Mouse (Mus musculus) liver, postnatal 0 days (tissue): ENCODE data around the gene Myo3b. TPM values are rescaled to one million over a fixed set of nuclear protein-coding genes. Genes with fewer than 3 reads are reported as not detected.

ENCODE experiments used
- ATAC-seq: fragments of 200-750 bp; cut with Nextera tagmentation; 2 replicates; pipeline ENCODE4 v1.8.0; 2017; ENCODE audit warnings: mild to moderate bottlenecking, moderate library complexity
- DNase-seq: peaks from one replicate; pipeline ENCODE4 v3.0.0-alpha.2; 2016
- H3K27ac ChIP-seq: fragments of 300-500 bp; sonication (generic); 2 replicates; pipeline ENCODE4 v1.5.1; 2014; ENCODE audit warnings: antibody characterized with exemption, moderate library complexity, mild to moderate bottlenecking, low read depth
- H3K27me3 ChIP-seq: fragments of 300-500 bp; sonication (generic); 2 replicates; pipeline ENCODE4 v1.6.1; 2014; ENCODE audit warnings: low read length, control low read depth, mixed read lengths; ENCODE audit not compliant: insufficient read depth
- H3K36me3 ChIP-seq: fragments of 300-500 bp; sonication (generic); replicated peaks from 2 replicates; pipeline ENCODE4 v1.6.1; 2014; ENCODE audit warnings: mild to moderate bottlenecking, control low read depth, low read length, moderate library complexity, mixed read lengths; ENCODE audit not compliant: insufficient read depth
- H3K4me1 ChIP-seq: fragments of 300-500 bp; sonication (generic); 2 replicates; pipeline ENCODE4 v1.6.1; 2014; ENCODE audit warnings: antibody characterized with exemption, mild to moderate bottlenecking, control low read depth; ENCODE audit not compliant: insufficient read depth
- H3K4me2 ChIP-seq: fragments of 300-500 bp; sonication (generic); 2 replicates; pipeline ENCODE4 v1.6.1; 2014; ENCODE audit warnings: low read depth, mild to moderate bottlenecking, low read length, moderate library complexity, mixed read lengths
- H3K4me3 ChIP-seq: fragments of 300-500 bp; sonication (generic); 2 replicates; pipeline ENCODE4 v1.5.1; 2014; ENCODE audit warnings: low read depth, low read length
- H3K9ac ChIP-seq: fragments of 300-500 bp; sonication (generic); replicated peaks from 2 replicates; pipeline ENCODE4 v1.6.1; 2014; ENCODE audit warnings: mild to moderate bottlenecking, moderate library complexity
- H3K9me3 ChIP-seq: fragments of 300-500 bp; sonication (generic); 2 replicates; pipeline ENCODE4 v1.6.1; 2016; ENCODE audit warnings: mild to moderate bottlenecking, control low read depth, low read length, mixed read lengths
- CTCF ChIP-seq: sonication (generic); IDR thresholded peaks from 2 replicates; pipeline ENCODE4 v1.5.1; 2016; ENCODE audit warnings: antibody characterized with exemption, low read depth
- EP300 ChIP-seq: IDR thresholded peaks from 2 replicates; pipeline ENCODE4 v1.6.1; 2016; ENCODE audit warnings: antibody characterized with exemption, low read depth, mild to moderate bottlenecking
- WGBS: fragments of 180-500 bp; shearing (Covaris S2); extraction: QIAGEN DNeasy Blood & Tissue Kit; methylation state at CpG from one replicate; pipeline ENCODE4 v1.1.7; 2014; ENCODE audit not compliant: insufficient replicate concordance; 5-methylcytosine and 5-hydroxymethylcytosine counted together
- polyA plus RNA-seq: library from polyadenylated mRNA; unstranded; fragments of >200 nt; fragmentation: Nextera tagmentation; extraction: Ambion mirVana; gene quantifications from 2 replicates; pipeline ENCODE4 v1.2.1, GENCODE M21; 2015

Gene Myo3b
- polyA plus RNA-seq, 1 experiment from 2014 or later: not detected

GRCm38 (mm10) chr2:70419336-70419735, 380.4 kb downstream of the Myo3b start:
- H3K4me1 ChIP-seq: no peaks in the 10 kb centered on the region; the same call in 1 of the 2 replicates

DNA sequence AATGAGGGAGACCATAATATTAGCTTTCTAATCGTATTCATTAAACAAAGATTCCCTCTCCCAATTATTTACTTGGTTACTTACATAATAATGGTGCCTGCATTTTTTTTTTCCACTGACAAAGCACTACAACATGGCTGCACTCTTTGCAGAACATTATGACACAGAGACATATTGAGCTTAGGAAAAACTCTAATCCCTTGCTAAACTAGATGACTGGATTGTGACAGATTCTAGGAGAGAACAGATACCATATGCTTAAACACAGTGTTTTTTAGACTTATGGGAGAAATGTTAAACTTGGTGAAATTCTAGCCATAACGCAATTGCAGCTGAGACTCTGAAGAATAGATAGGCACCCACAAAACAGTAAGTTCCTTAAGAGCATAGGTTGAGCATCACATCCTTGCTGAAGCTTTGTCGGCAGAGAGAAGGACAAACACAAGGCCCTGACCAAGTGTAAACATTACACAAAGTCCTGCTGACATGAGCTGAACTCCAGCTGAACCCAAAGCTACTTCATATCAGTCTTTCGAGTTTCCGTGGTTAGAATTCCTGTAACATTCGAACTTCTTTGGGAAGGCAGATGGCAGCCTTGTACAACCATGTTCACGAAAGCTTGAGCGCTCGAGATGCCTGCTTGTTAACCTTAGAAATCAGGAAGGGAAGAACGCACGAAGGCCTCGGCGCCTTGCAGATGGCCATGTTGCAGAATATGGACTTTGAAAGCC, 382.4 kb downstream of the Myo3b start:
- H3K36me3 ChIP-seq: no peaks in the 10 kb centered on the region
- H3K4me2 ChIP-seq: peak overlapping the region; percentile 11; the same call in 1 of the 2 replicates
- no peak for DNase-seq
- H3K9me3 ChIP-seq: no peaks in the 10 kb centered on the region
- TF ChIP-seq EP300 (no peak), CTCF (no peak; the same call in 1 of the 2 replicates)
- 51% methylated on average over 13 of the region's 13 CpGs for WGBS
- peak; percentile 74 for ATAC-seq
- no peak overlapping the region for H3K27ac ChIP-seq
- no peaks in the 10 kb centered on the region for H3K27me3 ChIP-seq
- no peak overlapping the region for H3K9ac ChIP-seq
- H3K4me3 ChIP-seq: no peak overlapping the region
- no peaks in the 10 kb centered on the region; the same call in 1 of the 2 replicates for H3K4me1 ChIP-seq

More at GRCm38 (mm10) chr2:70419336-70419735, 380.4 kb downstream of the Myo3b start:
- Histone ChIP-seq H3K27ac (no peak overlapping the region), H3K9me3 (no peaks in the 10 kb centered on the region), H3K4me2 (no peak overlapping the region), H3K4me3 (no peak overlapping the region), H3K9ac (no peak overlapping the region), H3K27me3 (no peaks in the 10 kb centered on the region), H3K36me3 (no peaks in the 10 kb centered on the region)
- DNase-seq (no peak), ATAC-seq (no peak)
- 78% methylated on average over 6 of the region's 6 CpGs for WGBS
- TF ChIP-seq EP300: no peak
- no peak for TF ChIP-seq CTCF

DNA sequence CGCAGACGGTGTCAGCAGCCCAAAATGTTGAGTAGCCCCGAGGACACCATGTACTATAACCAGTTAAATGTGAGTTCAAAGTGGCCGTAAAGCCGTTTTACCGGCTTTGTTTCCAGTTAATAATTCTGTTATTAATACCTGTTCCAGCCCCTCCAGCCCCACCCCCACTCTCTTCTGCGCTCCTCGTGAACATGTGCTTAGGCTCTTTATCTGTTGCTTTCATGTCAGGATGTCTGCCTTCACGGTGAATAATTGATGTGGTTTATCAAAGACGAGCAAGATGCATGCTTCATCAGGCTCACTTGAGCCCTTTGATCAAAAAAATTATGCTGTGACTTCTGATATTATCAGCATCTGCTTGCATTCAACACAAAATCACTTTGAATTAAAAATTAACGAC, 386.7 kb downstream of the Myo3b start:
- Histone ChIP-seq H3K36me3 (no peaks in the 10 kb centered on the region), H3K4me2 (no peak overlapping the region), H3K27ac (no peak overlapping the region), H3K4me1 (no peaks in the 10 kb centered on the region; the same call in 1 of the 2 replicates), H3K9me3 (no peaks in the 10 kb centered on the region), H3K27me3 (no peaks in the 10 kb centered on the region), H3K9ac (no peak overlapping the region), H3K4me3 (no peak overlapping the region)
- ATAC-seq: no peak
- 61% methylated on average over 11 of the region's 11 CpGs for WGBS
- DNase-seq: no peak
- no peak for TF ChIP-seq CTCF
- TF ChIP-seq EP300: no peak

- Histone ChIP-seq H3K4me1 (no peaks in the 10 kb centered on the region), H3K9ac (no peak overlapping the region), H3K27ac (no peak overlapping the region), H3K4me3 (no peak overlapping the region), H3K36me3 (no peaks in the 10 kb centered on the region), H3K4me2 (no peak overlapping the region), H3K27me3 (0 out of 2 replicates have a peak, but pooled peaks cover 4% of the 10 kb centered on the region), H3K9me3 (peaks cover 1% of the 10 kb centered on the region; the same call in 1 of the 2 replicates)
- DNase-seq (no peak), ATAC-seq (no peak)
- WGBS: 22% methylated on average over 4 of the region's 4 CpGs
- no peak for TF ChIP-seq CTCF
- no peak for TF ChIP-seq EP300
Measured at GRCm38 (mm10) chr2:70443035-70443434, 404.1 kb downstream of the Myo3b start.

DNA sequence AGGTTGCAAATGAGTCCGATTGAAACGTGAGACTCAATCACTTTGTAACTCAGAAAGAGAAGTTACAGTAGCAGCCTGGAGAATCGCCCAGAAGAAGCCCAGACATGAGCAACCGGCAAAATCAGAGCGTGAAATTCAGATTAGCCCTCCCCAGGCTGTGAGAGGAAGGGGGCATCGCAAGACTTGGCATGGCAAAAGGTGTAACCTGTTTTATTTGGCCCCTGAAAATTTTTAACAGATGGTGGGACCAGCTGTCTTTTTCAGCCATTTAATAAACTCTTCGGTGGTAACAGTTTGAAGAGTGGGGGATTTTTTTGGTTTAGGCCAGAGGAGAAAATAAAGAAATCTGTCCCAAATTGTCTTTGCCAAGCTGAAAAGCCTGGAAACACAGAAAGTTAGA, 405.2 kb downstream of the Myo3b start:
- TF ChIP-seq EP300 (no peak), CTCF (no peak)
- DNase-seq (no peak), ATAC-seq (no peak)
- Histone ChIP-seq H3K36me3 (no peaks in the 10 kb centered on the region), H3K9ac (no peak overlapping the region), H3K4me2 (no peak overlapping the region), H3K27ac (no peak overlapping the region), H3K4me1 (no peaks in the 10 kb centered on the region), H3K27me3 (0 out of 2 replicates have a peak, but pooled peaks cover 4% of the 10 kb centered on the region), H3K4me3 (no peak overlapping the region), H3K9me3 (no peaks in the 10 kb centered on the region)
- WGBS: 12% methylated on average over 7 of the region's 7 CpGs

DNA sequence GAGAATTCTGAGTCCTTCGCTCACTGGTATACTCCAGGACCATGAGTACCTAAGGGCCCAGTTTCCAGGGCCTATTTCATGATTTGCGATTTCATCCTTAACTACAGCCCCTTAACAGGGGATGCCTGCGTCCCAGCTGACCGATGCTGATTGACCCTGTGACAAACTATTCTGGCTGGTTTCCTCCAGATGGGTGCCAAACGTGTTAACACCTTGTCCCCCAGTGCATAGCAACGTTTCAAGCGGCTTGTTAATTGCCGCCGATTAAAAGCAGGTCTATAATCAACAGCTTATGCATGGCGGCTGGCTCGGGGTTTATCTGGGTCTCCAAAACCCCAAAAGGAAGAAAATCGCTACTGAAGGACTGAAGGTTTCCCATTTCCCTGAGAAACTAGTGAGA, 417.3 kb downstream of the Myo3b start:
- 15% methylated on average over 12 of the region's 12 CpGs for WGBS
- Histone ChIP-seq H3K27me3 (peaks cover 7% of the 10 kb centered on the region; the same call in 1 of the 2 replicates), H3K4me1 (no peaks in the 10 kb centered on the region), H3K4me2 (0 out of 2 replicates have a peak overlapping the region, but pooled peaks have one; percentile 22), H3K36me3 (no peaks in the 10 kb centered on the region), H3K9ac (no peak overlapping the region), H3K9me3 (no peaks in the 10 kb centered on the region), H3K27ac (no peak overlapping the region), H3K4me3 (no peak overlapping the region)
- TF ChIP-seq EP300 (no peak), CTCF (no peak)
- ATAC-seq (no peak), DNase-seq (no peak)
